Mouse (Mus musculus) megakaryocyte, embryonic 14.5 days (primary cell): Measurements from ENCODE around the gene Pla2g2c. TPM values are rescaled to one million over a fixed set of nuclear protein-coding genes. Genes with fewer than 3 reads are reported as not detected.

ENCODE experiments used
- H3K27me3 ChIP-seq: replicated peaks from 2 replicates; pipeline ENCODE3; 2012; ENCODE audit warnings: inconsistent platforms
- H3K36me3 ChIP-seq: replicated peaks from 2 replicates; pipeline ENCODE3; 2012; ENCODE audit warnings: low read length, inconsistent platforms, mixed read lengths
- H3K4me1 ChIP-seq: 2 replicates; pipeline ENCODE4 v1.6.1; 2012; ENCODE audit warnings: inconsistent platforms
- H3K4me3 ChIP-seq: replicated peaks from 2 replicates; pipeline ENCODE3; 2012; ENCODE audit warnings: moderate library complexity, mild to moderate bottlenecking, inconsistent platforms
- H3K9me3 ChIP-seq: 2 replicates; pipeline ENCODE4 v1.6.1; 2012; ENCODE audit warnings: inconsistent platforms
- FLI1 ChIP-seq: IDR thresholded peaks from 2 replicates; pipeline ENCODE4 v1.6.1; 2012; ENCODE audit warnings: low read length, inconsistent platforms, mixed read lengths
- GATA1 ChIP-seq: IDR thresholded peaks from 3 replicates; pipeline ENCODE4 v1.6.1; 2012; ENCODE audit warnings: mixed read lengths, low read length, inconsistent platforms, borderline replicate concordance
- polyA plus RNA-seq: library from polyadenylated mRNA; stranded (reverse); fragments of >175 nt; gene quantifications from 2 replicates; pipeline ENCODE4 v1.2.3, GENCODE M21; 2012; ENCODE audit warnings: low replicate concordance; ENCODE audit not compliant: insufficient read depth

Gene Pla2g2c
- polyA plus RNA-seq, 1 experiment = not detected

- TF ChIP-seq FLI1 (no peak), GATA1 (no peak)
- H3K4me1 ChIP-seq = no peaks in the 10 kb centered on the region
- no peak overlapping the region for H3K4me3 ChIP-seq
- H3K27me3 ChIP-seq = peaks cover 71% of the 10 kb centered on the region
- H3K36me3 ChIP-seq = no peaks in the 10 kb centered on the region
- H3K9me3 ChIP-seq = peaks cover 20% of the 10 kb centered on the region
Measured at GRCm38 (mm10) chr4:138708636-138709035, 16.0 kb upstream of the Pla2g2c start.

- Histone ChIP-seq H3K36me3 (no peaks in the 10 kb centered on the region), H3K27me3 (peaks cover 69% of the 10 kb centered on the region), H3K4me1 (no peaks in the 10 kb centered on the region), H3K4me3 (no peak overlapping the region), H3K9me3 (peaks cover 20% of the 10 kb centered on the region)
- no peak for TF ChIP-seq GATA1
- no peak for TF ChIP-seq FLI1
Measured at GRCm38 (mm10) chr4:138709246-138709645, 15.3 kb upstream of the Pla2g2c start.

GRCm38 (mm10) chr4:138709944-138710343 lies 14.6 kb upstream of the Pla2g2c start:
- peaks cover 67% of the 10 kb centered on the region for H3K27me3 ChIP-seq
- no peak for TF ChIP-seq FLI1
- TF ChIP-seq GATA1 = no peak
- H3K4me3 ChIP-seq = no peak overlapping the region
- H3K36me3 ChIP-seq = no peaks in the 10 kb centered on the region
- H3K9me3 ChIP-seq = peaks cover 20% of the 10 kb centered on the region
- H3K4me1 ChIP-seq = no peaks in the 10 kb centered on the region

GRCm38 (mm10) chr4:138710633-138711032 lies 14.0 kb upstream of the Pla2g2c start:
- peaks cover 20% of the 10 kb centered on the region for H3K9me3 ChIP-seq
- H3K4me3 ChIP-seq = no peak overlapping the region
- TF ChIP-seq FLI1 (no peak), GATA1 (no peak)
- no peaks in the 10 kb centered on the region for H3K36me3 ChIP-seq
- no peaks in the 10 kb centered on the region for H3K4me1 ChIP-seq
- H3K27me3 ChIP-seq = peaks cover 65% of the 10 kb centered on the region

GRCm38 (mm10) chr4:138711051-138711820 lies 13.4 kb upstream of the Pla2g2c start:
- H3K27me3 ChIP-seq = peaks cover 66% of the 10 kb centered on the region
- H3K9me3 ChIP-seq = peaks cover 18% of the 10 kb centered on the region
- no peak for TF ChIP-seq FLI1
- TF ChIP-seq GATA1 = no peak
- no peaks in the 10 kb centered on the region for H3K36me3 ChIP-seq
- H3K4me3 ChIP-seq = no peak overlapping the region
- no peaks in the 10 kb centered on the region for H3K4me1 ChIP-seq

GRCm38 (mm10) chr4:138712096-138712495 lies 12.5 kb upstream of the Pla2g2c start:
- peaks cover 10% of the 10 kb centered on the region for H3K9me3 ChIP-seq
- H3K27me3 ChIP-seq = peaks cover 66% of the 10 kb centered on the region
- H3K4me3 ChIP-seq = no peak overlapping the region
- no peaks in the 10 kb centered on the region for H3K36me3 ChIP-seq
- TF ChIP-seq FLI1 = no peak
- TF ChIP-seq GATA1 = no peak
- H3K4me1 ChIP-seq = no peaks in the 10 kb centered on the region

- Histone ChIP-seq H3K4me1 (no peaks in the 10 kb centered on the region), H3K36me3 (no peaks in the 10 kb centered on the region), H3K9me3 (peaks cover 7% of the 10 kb centered on the region; the same call in 1 of the 2 replicates), H3K4me3 (no peak overlapping the region), H3K27me3 (peaks cover 67% of the 10 kb centered on the region)
- TF ChIP-seq FLI1 (no peak), GATA1 (no peak)
Measured at GRCm38 (mm10) chr4:138712621-138713020, 12.0 kb upstream of the Pla2g2c start.

- Histone ChIP-seq H3K4me1 (no peaks in the 10 kb centered on the region), H3K27me3 (peaks cover 62% of the 10 kb centered on the region), H3K36me3 (no peaks in the 10 kb centered on the region), H3K4me3 (no peak overlapping the region), H3K9me3 (peaks cover 7% of the 10 kb centered on the region; the same call in 1 of the 2 replicates)
- TF ChIP-seq GATA1 (no peak), FLI1 (no peak)
Measured at GRCm38 (mm10) chr4:138714186-138714585, 10.4 kb upstream of the Pla2g2c start.

GRCm38 (mm10) chr4:138716697-138717096 lies 7.9 kb upstream of the Pla2g2c start:
- no peak overlapping the region for H3K4me3 ChIP-seq
- H3K4me1 ChIP-seq = no peaks in the 10 kb centered on the region
- no peaks in the 10 kb centered on the region for H3K36me3 ChIP-seq
- peaks cover 67% of the 10 kb centered on the region for H3K27me3 ChIP-seq
- TF ChIP-seq GATA1 (no peak), FLI1 (no peak)
- peaks cover 7% of the 10 kb centered on the region; the same call in 1 of the 2 replicates for H3K9me3 ChIP-seq

- no peak overlapping the region for H3K4me3 ChIP-seq
- no peaks in the 10 kb centered on the region; the same call in 1 of the 2 replicates for H3K4me1 ChIP-seq
- TF ChIP-seq FLI1 (no peak), GATA1 (no peak)
- H3K27me3 ChIP-seq = peaks cover 77% of the 10 kb centered on the region
- no peaks in the 10 kb centered on the region for H3K9me3 ChIP-seq
- no peaks in the 10 kb centered on the region for H3K36me3 ChIP-seq
Measured at GRCm38 (mm10) chr4:138718586-138719263, 5.9 kb upstream of the Pla2g2c start.
